Mouse (Mus musculus) embryonic fibroblast, embryonic 13.5 days (primary cell): ENCODE measurements around the gene Cxcr6. TPM values are rescaled to one million over a fixed set of nuclear protein-coding genes. Genes with fewer than 3 reads are reported as not detected.

Source experiments
- H3K27ac ChIP-seq: 2 replicates; pipeline ENCODE4 v1.5.1; 2012; ENCODE audit warnings: low read length, control low read depth, inconsistent platforms; ENCODE audit not compliant: insufficient read depth
- H3K4me1 ChIP-seq: 2 replicates; pipeline ENCODE4 v1.6.1; 2011; ENCODE audit warnings: low read length; ENCODE audit not compliant: control insufficient read depth, insufficient read depth
- H3K4me3 ChIP-seq: 2 replicates; pipeline ENCODE4 v1.5.1; 2011; ENCODE audit warnings: mild to moderate bottlenecking, control low read depth, low read length; ENCODE audit not compliant: insufficient read depth
- CTCF ChIP-seq: IDR thresholded peaks from 2 replicates; pipeline ENCODE4 v1.5.1; 2011; ENCODE audit warnings: mild to moderate bottlenecking, control low read depth, low read length, moderate library complexity, borderline replicate concordance; ENCODE audit not compliant: insufficient read depth
- POLR2A ChIP-seq: IDR thresholded peaks from 2 replicates; pipeline ENCODE4 v1.6.1; 2011; ENCODE audit warnings: low read depth, mild to moderate bottlenecking, control low read depth, low read length, moderate library complexity
- polyA plus RNA-seq: library from polyadenylated mRNA; stranded (reverse); fragments of >200 nt; gene quantifications from 2 replicates; pipeline ENCODE4 v1.2.4, GENCODE M21; 2011; ENCODE audit warnings: low read depth; ENCODE audit not compliant: missing spikeins, insufficient read length

The Cxcr6 gene
- polyA plus RNA-seq, 1 experiment: 0.91 TPM

GRCm38 (mm10) chr9:123788855-123789529 lies 17.3 kb upstream of the Cxcr6 start:
- TF ChIP-seq CTCF: no peak
- no peak for TF ChIP-seq POLR2A
- Histone ChIP-seq H3K4me3 (no peak overlapping the region), H3K27ac (no peak overlapping the region), H3K4me1 (no peaks in the 10 kb centered on the region)

GRCm38 (mm10) chr9:123796174-123796573 lies 10.1 kb upstream of the Cxcr6 start:
- TF ChIP-seq POLR2A (no peak), CTCF (no peak)
- Histone ChIP-seq H3K4me3 (no peak overlapping the region), H3K4me1 (no peaks in the 10 kb centered on the region)

GRCm38 (mm10) chr9:123801527-123801926 lies 4.7 kb upstream of the Cxcr6 start:
- H3K27ac ChIP-seq: no peak overlapping the region
- no peak overlapping the region for H3K4me3 ChIP-seq
- TF ChIP-seq CTCF (no peak), POLR2A (no peak)
- H3K4me1 ChIP-seq: no peaks in the 10 kb centered on the region

More at GRCm38 (mm10) chr9:123796174-123796573, 10.1 kb upstream of the Cxcr6 start:
- no peak overlapping the region for H3K27ac ChIP-seq

- Histone ChIP-seq H3K27ac (no peak overlapping the region), H3K4me3 (no peak overlapping the region)
These were observed 3.9 kb upstream of the Cxcr6 start for GRCm38 (mm10) chr9:123802421-123802820.

GRCm38 (mm10) chr9:123802896-123803295 lies 3.4 kb upstream of the Cxcr6 start:
- no peak for TF ChIP-seq POLR2A
- TF ChIP-seq CTCF: no peak
- H3K4me3 ChIP-seq: no peak overlapping the region
- no peak overlapping the region for H3K27ac ChIP-seq
- H3K4me1 ChIP-seq: no peaks in the 10 kb centered on the region

More at GRCm38 (mm10) chr9:123802421-123802820, 3.9 kb upstream of the Cxcr6 start:
- TF ChIP-seq CTCF: no peak
- TF ChIP-seq POLR2A: no peak
- no peaks in the 10 kb centered on the region for H3K4me1 ChIP-seq

- no peak for TF ChIP-seq CTCF
- no peak for TF ChIP-seq POLR2A
- no peak overlapping the region for H3K4me3 ChIP-seq
These were observed 1.0 kb upstream of the Cxcr6 start for GRCm38 (mm10) chr9:123805241-123805640.

GRCm38 (mm10) chr9:123808583-123808982 lies 2.3 kb downstream of the Cxcr6 start:
- H3K4me3 ChIP-seq: no peak overlapping the region
- TF ChIP-seq CTCF (no peak), POLR2A (no peak)
- H3K27ac ChIP-seq: peak overlapping the region; percentile 99; the same call in 1 of the 2 replicates
- H3K4me1 ChIP-seq: peaks cover 14% of the 10 kb centered on the region

More at GRCm38 (mm10) chr9:123805241-123805640, 1.0 kb upstream of the Cxcr6 start:
- H3K4me1 ChIP-seq: peaks cover 5% of the 10 kb centered on the region; the same call in 1 of the 2 replicates
- no peak overlapping the region for H3K27ac ChIP-seq

- peak overlapping the region; percentile 90 for H3K27ac ChIP-seq
- no peak overlapping the region for H3K4me3 ChIP-seq
- TF ChIP-seq POLR2A: no peak
- no peak for TF ChIP-seq CTCF
- H3K4me1 ChIP-seq: peaks cover 29% of the 10 kb centered on the region
These were observed 5.6 kb downstream of the Cxcr6 start for GRCm38 (mm10) chr9:123811831-123812230.

- Histone ChIP-seq H3K27ac (no peak overlapping the region), H3K4me1 (peaks cover 33% of the 10 kb centered on the region), H3K4me3 (no peak overlapping the region)
- no peak for TF ChIP-seq CTCF
- no peak for TF ChIP-seq POLR2A
These were observed 8.1 kb downstream of the Cxcr6 start for GRCm38 (mm10) chr9:123814326-123814725.

- H3K4me1 ChIP-seq: peaks cover 36% of the 10 kb centered on the region
- peak overlapping the region; percentile 55; the same call in 1 of the 2 replicates for H3K27ac ChIP-seq
- no peak for TF ChIP-seq POLR2A
- no peak for TF ChIP-seq CTCF
- H3K4me3 ChIP-seq: no peak overlapping the region
These were observed 8.5 kb downstream of the Cxcr6 start for GRCm38 (mm10) chr9:123814821-123815220.

- Histone ChIP-seq H3K27ac (peak overlapping the region; percentile 87), H3K4me3 (no peak overlapping the region), H3K4me1 (peaks cover 33% of the 10 kb centered on the region)
- TF ChIP-seq POLR2A: no peak
These were observed 9.2 kb downstream of the Cxcr6 start for GRCm38 (mm10) chr9:123815444-123815843.
